Mouse (Mus musculus) layer of hippocampus, adult 18-20 months (tissue): ENCODE results near the gene Sec23a. TPM values are rescaled to one million over a fixed set of nuclear protein-coding genes. Genes with fewer than 3 reads are reported as not detected.
"Not testable (repeated sequence)": the region's sequence is repeated elsewhere in the genome, so short reads cannot be mapped to it uniquely, and the experiment has no call there.

Source experiments
- DNase-seq, 2 experiments: peaks; one replicate each; pipeline ENCODE4 v3.0.0; 2022; ENCODE audit warnings: low spot score in 2 of 2
- total RNA-seq, 2 experiments: library from RNA; stranded (reverse); gene quantifications; 2 replicates each; pipeline ENCODE4 v1.2.3; 2021

The Sec23a gene
- total RNA-seq, 2 experiments from 2014 or later, result 99.5 to 105 TPM

DNA sequence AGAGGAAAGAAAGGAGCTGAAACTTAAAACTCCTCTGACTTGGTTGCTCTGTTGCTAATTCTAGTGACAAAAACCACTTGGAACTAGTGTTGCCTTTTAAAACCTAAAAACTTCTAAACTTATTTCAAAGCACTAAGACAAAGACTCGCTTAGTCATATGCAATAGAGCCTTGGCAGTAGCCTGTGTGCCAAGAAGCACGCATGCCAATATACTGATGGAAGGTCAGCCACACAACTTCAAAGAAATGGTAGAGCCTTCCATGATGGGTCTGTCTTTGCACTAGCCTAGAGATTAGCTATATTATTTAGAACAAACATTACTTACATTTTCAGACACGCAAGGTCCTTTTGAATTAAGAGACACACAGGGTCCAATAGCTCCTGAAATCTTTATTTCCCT, 26.1 kb downstream of the Sec23a start:
- no peak for DNase-seq

GRCm38 (mm10) chr12:58981178-58981661, 30.6 kb downstream of the Sec23a start:
- DNase-seq, result not testable (repeated sequence)

- no peak for DNase-seq
Measured at GRCm38 (mm10) chr12:58976966-58977365, 34.9 kb downstream of the Sec23a start.

DNA sequence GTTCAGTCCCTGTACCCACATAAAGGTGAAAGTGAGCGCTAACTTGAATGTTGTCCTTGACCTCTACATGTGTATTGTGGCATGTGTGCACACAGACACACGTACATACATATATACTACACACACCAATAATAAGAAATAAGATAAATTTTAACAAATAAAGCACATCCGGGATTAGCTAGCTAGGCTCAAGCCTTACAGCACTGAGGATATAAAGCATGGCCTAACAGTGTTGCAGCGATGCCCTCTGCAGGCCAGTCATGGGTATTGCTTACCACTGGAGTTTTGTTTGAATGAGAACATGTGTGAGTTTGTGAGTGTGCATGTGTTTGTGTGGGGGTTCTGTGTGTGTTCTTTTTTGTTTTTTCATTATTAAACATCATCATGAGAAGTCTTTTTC, 47.2 kb downstream of the Sec23a start:
- peak in 1 of 2 experiments; percentile 51 for DNase-seq

DNA sequence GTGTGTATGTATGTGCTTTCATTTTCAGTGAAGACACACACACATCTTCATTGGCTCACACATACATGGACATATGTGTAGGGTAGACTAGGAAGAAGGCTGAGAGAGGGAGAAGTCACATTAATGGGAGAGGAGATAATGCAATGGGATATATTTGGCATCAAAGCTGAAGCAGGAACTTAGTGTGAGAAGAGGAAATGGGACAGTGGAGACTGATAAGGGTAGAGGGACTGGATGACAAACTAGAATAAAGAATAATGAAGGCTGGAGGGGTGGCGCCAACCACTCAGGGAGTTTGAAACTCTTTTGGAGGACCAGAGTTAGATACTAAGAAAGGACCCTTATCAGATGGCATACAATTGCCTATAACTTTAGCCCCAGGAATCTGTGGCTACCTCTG, 51.0 kb downstream of the Sec23a start:
- DNase-seq, result no peak

GRCm38 (mm10) chr12:58956624-58957023, 55.2 kb downstream of the Sec23a start:
- DNase-seq, result no peak

GRCm38 (mm10) chr12:58956162-58956561, 55.7 kb downstream of the Sec23a start:
- no peak for DNase-seq

- no peak for DNase-seq
Measured at GRCm38 (mm10) chr12:58947879-58948278, 63.9 kb downstream of the Sec23a start.

DNA sequence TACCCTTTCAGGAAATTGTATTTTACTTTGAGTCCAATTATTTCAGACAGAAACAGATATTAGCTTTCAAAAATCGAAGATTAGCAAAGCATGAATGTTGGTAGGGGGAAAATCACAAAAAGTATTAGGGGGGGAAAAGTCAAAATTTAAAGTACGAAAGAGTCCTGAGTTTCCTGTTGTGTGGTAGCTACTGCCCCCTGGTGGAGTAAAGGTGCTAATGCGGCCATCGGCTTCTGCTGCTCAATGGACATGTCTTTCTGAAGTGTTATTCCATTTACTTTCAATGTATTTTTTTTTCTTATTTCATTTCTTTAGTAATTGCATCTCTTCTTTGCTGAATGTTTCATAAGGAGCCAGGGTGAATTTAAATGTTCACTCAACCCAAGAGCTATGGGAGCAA, 64.6 kb downstream of the Sec23a start:
- peak; percentile 18 to 85 for DNase-seq

- DNase-seq, result no peak
Measured at GRCm38 (mm10) chr12:58942544-58942943, 69.3 kb downstream of the Sec23a start.

DNA sequence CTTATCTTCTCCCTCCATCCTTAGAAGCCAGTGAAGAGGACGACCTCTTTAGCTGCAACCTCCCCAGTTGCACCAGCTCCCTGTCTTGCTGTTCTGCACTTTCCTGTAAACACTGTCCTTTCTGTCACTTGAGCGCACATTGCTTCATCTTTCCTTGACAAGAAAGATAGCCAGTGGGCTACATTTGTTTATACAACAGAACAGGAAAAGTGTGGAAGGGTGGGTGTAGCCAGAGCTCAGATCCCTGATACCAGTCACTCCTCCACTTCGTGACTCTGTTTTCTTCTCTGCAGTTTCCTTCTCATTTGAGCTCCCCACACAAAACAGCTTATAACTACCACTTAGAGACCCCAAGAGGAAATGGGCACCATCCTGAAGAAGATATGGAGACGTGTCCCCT, 77.2 kb downstream of the Sec23a start:
- no peak for DNase-seq

GRCm38 (mm10) chr12:58924996-58925395, 86.8 kb downstream of the Sec23a start:
- DNase-seq, result no peak

GRCm38 (mm10) chr12:58924025-58924424, 87.8 kb downstream of the Sec23a start:
- peak; percentile 56 to 87 for DNase-seq

DNA sequence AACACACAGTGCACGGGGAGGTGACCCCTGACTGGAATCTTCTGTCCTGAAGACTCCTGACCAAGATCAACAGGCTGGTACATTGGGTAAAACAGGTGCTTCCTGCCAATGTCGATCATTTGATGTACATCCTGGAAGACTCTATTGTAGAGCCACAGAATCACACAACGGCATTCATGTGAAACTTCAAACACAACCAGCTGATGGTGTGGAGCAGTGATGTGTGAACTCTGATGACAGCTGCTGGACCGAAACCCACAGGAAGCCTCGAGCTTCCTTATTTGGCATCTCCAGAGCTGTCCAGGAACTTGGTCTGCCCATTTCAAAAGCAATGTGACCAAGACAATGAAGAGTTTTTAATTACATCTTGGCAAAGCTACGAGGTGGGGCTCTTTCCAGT, 91.0 kb downstream of the Sec23a start:
- DNase-seq, result no peak

- no peak for DNase-seq
Measured at GRCm38 (mm10) chr12:58919516-58919915, 92.3 kb downstream of the Sec23a start.

GRCm38 (mm10) chr12:58909826-58910225, 102.0 kb downstream of the Sec23a start:
- DNase-seq, result no peak

Other genes with a start within 250 kb of the Sec23a start
- 1 to 10 TPM; 8.3 to 8.8 TPM for gene Gemin2, start 1.4 kb upstream of the Sec23a start, total RNA-seq
- 100 to 1,000 TPM; 103 to 118 TPM for gene Trappc6b, start 49.5 kb upstream of the Sec23a start, total RNA-seq
- gene Pnn, start 54.9 kb upstream of the Sec23a start, total RNA-seq, result 10 to 100 TPM; 57.2 to 61.0 TPM
- 10 to 100 TPM; 44.2 to 48.4 TPM for gene Mia2, start 83.8 kb upstream of the Sec23a start, total RNA-seq
- 10 to 100 TPM; 60.3 to 64.4 TPM for gene Fbxo33, start 207.7 kb upstream of the Sec23a start, total RNA-seq